Mouse (Mus musculus): ENCODE measurements at regions not wholly inside any gene's neighbourhood (a gene's known extent, or its start where the extent isn't known, plus 50 kb on each side); places are given as distances from the start of the nearest gene placed in this dataset.

- peak; percentile 73 for DNase-seq
Observed at GRCm38 (mm10) chr10:66807261-66807968, 288.5 kb upstream of the Jmjd1c start.

GRCm38 (mm10) chr10:66812515-66813260 lies 283.2 kb upstream of the Jmjd1c start:
- no peak for DNase-seq

GRCm38 (mm10) chr10:66813850-66814564 lies 281.9 kb upstream of the Jmjd1c start:
- no peak for DNase-seq

GRCm38 (mm10) chr10:66814565-66815201 lies 281.2 kb upstream of the Jmjd1c start:
- DNase-seq: peak; percentile 52

GRCm38 (mm10) chr10:66815951-66816350 lies 280.0 kb upstream of the Jmjd1c start:
- no peak for DNase-seq

- DNase-seq: no peak
Observed at GRCm38 (mm10) chr10:66816776-66817175, 279.1 kb upstream of the Jmjd1c start.

GRCm38 (mm10) chr10:66817876-66818275 lies 278.0 kb upstream of the Jmjd1c start:
- DNase-seq: no peak

GRCm38 (mm10) chr10:66819517-66819916 lies 276.4 kb upstream of the Jmjd1c start:
- DNase-seq: no peak

- no peak for DNase-seq
Observed at GRCm38 (mm10) chr10:66825737-66826136, 270.2 kb upstream of the Jmjd1c start.

- DNase-seq: no peak
Observed at GRCm38 (mm10) chr10:66826327-66826726, 269.6 kb upstream of the Jmjd1c start.

GRCm38 (mm10) chr10:66834974-66835373 lies 261.0 kb upstream of the Jmjd1c start:
- DNase-seq: no peak

GRCm38 (mm10) chr10:66839058-66839457 lies 256.9 kb upstream of the Jmjd1c start:
- no peak for DNase-seq

GRCm38 (mm10) chr10:66843258-66843657 lies 252.7 kb upstream of the Jmjd1c start:
- DNase-seq: no peak

GRCm38 (mm10) chr10:66848778-66849177 lies 247.1 kb upstream of the Jmjd1c start:
- no peak for DNase-seq

- DNase-seq: no peak
Observed at GRCm38 (mm10) chr10:66849681-66850080, 246.2 kb upstream of the Jmjd1c start.

- no peak for DNase-seq
Observed at GRCm38 (mm10) chr10:66850972-66851478, 244.9 kb upstream of the Jmjd1c start.

- DNase-seq: no peak
Observed at GRCm38 (mm10) chr10:66851841-66852240, 244.1 kb upstream of the Jmjd1c start.

- DNase-seq: no peak
Observed at GRCm38 (mm10) chr10:66852708-66853107, 243.2 kb upstream of the Jmjd1c start.

- peak; percentile 62 for DNase-seq
Observed at GRCm38 (mm10) chr10:66853258-66853657, 242.7 kb upstream of the Jmjd1c start.

GRCm38 (mm10) chr10:66854895-66855294 lies 241.0 kb upstream of the Jmjd1c start:
- no peak for DNase-seq

- DNase-seq: no peak
Observed at GRCm38 (mm10) chr10:66857330-66857729, 238.6 kb upstream of the Jmjd1c start.

GRCm38 (mm10) chr10:66861421-66861820 lies 234.5 kb upstream of the Jmjd1c start:
- DNase-seq: no peak
